Mouse (Mus musculus) MN1 (cell line): ENCODE measurements around the gene Smarca2.
"Not testable (repeated sequence)": the region's sequence is repeated elsewhere in the genome, so short reads cannot be mapped to it uniquely, and the experiment has no call there.

Experiments used
- DNase-seq: peaks from one replicate; pipeline ENCODE4 v3.0.0-alpha.2; 2016; ENCODE audit warnings: low spot score

The Smarca2 gene

DNA sequence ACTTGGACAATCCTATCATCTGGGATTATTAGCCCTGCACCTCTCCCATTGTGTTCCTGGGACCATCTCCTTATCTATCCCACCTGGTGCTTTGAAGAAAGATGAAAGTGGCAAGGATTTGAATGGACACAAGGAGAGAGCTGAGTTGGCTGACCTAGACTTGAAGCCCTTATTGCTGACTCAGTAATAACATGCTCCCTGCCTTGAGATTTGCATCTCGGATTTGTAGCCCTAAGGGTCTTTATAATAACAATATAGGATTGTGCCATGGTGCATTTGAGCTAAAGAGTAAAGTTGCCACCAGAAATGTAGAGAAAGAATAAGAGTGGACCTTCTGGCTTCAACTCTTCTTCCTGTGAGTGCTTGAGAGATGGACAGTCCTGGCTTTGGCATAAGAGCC lies 11.4 kb downstream of the Smarca2 start:
- no peak for DNase-seq

DNA sequence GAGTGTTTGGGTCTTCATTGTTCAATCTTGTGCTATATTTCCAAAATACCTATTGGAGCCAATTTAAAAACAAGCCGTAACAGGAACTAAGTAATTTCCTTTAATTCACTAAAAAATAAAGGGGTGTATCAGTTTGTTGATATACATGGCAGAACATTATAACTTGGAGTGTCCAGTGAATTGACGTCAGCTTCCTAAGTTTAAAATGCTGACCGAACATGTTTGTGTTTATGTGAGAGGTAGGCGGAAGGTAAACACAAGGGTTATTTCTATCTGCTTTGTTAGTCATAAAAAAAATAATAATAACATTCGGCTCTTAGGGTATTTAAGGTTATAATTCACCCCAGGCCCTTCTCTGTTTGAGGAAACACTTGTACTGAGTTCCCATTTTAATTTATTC lies 12.4 kb downstream of the Smarca2 start:
- DNase-seq = no peak

DNA sequence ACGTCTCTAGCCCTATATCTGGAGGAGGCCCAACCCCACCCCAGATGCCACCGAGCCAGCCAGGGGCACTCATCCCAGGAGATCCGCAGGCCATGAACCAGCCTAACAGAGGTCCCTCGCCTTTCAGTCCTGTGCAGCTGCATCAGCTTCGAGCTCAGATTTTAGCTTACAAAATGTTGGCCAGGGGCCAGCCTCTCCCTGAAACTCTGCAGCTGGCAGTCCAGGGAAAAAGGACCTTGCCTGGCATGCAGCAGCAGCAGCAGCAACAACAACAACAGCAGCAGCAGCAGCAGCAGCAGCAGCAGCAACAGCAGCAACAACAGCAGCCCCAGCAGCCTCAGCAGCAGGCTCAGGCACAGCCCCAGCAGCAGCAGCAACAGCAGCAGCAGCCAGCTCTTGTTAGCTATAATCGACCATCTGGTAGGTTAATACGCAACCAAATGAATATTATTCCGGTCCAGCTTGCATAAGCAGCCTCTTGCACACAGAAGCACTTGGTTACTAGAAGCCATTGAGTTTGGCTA lies 25.9 kb downstream of the Smarca2 start:
- DNase-seq = no peak

DNA sequence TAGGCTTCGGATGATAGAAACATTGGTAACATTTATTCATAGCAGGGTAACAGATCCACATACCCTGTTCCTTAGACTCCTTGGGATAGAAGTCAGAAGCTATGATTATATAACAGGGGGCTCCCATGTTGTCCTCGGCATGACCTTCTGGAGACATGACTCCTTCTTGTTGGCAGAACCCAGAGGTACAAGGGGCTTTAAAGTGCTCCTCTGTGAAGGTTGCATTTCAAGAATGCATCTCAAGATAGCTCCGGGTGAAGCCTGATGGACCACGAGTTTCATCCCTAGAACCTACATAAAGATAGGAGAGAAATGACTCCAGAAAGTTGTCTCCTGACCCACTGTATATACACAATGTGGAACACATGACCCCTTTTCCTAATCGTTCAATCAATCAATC lies 27.4 kb downstream of the Smarca2 start:
- DNase-seq = no peak

DNA sequence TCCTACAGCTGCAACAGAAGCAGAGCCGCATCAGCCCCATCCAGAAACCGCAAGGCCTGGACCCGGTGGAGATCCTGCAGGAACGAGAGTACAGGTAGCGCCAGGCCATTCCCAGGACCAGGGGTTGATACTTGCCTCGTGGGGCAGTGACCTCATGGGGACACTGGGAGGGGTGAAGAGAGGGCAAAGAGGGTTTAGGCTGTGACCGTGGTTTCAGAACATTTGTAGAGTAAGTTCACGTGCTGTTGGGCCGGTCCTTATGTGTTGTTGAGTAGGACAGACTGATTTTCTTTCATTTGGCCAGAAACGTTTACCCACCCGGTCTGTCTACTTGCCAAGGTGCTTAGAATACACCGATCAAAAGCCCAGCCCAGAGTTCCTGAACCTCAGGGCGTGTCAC lies 35.7 kb downstream of the Smarca2 start:
- DNase-seq = no peak

DNA sequence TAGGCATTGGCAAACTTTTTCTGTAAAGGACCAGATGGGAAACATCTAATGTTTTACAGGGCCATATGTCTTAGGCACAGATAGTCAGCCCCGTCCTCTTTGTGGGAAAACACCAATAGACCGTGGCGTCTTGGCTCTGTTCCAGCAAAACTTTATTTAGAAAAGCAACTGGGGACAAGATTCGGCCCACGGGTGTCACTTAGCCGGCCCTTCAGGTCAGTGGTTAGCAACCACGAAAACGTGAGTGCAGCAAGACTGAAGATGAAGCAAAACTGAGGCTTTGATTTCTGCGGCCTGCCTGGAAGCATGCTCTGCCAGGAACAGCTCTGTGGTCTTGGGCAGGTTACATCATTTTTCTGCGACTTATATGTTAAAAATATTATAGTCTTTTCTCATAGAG lies 36.4 kb downstream of the Smarca2 start:
- DNase-seq = no peak

DNA sequence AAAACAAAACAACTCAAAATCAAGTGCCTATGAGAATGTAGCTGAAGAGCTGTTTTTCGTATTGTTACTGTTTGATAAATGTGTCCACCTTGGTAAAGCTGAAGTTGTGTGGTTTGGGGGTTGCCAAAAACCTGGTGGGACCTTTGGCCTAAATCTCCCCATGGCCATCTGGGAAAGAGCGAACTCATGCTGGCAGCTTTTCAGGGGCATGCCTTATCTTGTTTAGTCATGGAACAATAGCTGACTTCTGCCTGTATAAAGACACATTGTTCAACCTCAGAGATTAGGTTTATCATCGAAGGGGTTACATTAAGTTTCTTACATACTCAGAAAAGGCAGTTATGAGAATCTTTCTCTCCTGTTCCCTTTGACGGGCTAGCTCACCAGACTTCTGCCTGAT lies 38.2 kb downstream of the Smarca2 start:
- no peak for DNase-seq

DNA sequence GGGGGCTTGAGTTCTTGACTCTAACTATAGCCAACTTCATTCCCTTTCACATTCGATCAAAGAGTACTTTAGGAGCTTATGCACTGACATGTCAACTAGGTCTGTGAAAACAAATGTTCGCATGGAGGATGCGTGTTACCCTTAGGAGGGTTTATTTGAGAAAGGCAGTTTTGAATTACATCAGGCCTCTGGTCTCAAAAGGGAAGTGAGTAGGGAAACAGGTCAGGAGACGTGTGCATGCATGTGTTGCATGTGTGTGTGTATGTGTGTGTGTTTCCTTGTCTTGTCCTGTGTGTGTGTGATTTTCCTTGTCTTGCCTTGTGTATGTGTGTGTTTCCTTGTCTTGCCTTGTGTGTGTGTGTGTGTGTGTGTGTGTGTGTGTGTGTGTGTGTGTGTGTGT lies 39.1 kb downstream of the Smarca2 start:
- no peak for DNase-seq

DNA sequence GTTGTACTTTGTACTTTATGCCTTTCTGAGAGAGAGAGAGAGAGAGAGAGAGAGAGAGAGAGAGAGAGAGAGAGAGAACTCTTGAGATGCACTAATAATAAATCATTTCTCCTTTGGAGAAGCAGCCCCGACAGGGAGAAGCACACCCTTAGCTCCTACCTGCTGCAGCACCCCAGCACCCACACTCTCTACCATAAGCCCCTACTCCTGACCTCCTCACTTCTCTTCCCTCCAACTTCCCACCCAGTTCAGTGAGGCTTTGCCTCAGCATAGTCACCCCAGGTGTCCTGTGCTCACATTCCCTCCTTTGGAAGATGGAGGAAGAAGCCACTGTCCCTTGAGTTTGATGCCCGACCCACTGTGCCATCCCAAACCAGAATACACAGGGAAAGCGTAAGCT lies 40.2 kb downstream of the Smarca2 start:
- DNase-seq = no peak

DNA sequence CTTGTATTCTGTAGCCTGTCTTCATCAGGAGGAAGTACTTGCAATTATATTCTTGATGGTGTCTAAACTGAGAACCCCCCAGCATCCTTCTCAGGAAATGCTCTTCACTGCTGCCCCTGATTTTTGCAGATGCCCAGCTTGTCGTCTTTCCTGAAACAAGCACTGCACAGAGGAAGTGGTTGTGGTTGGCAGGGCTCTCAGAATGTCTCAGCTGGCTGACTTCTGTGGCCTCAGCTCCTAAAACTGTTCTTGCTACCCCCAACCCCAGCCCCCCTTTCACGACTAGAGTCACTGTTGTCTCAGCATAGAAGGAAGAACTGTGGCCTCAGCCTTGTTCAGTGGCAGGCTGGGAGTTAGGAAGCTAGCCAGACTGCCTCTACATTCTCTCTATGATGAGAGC lies 41.3 kb downstream of the Smarca2 start:
- no peak for DNase-seq

DNA sequence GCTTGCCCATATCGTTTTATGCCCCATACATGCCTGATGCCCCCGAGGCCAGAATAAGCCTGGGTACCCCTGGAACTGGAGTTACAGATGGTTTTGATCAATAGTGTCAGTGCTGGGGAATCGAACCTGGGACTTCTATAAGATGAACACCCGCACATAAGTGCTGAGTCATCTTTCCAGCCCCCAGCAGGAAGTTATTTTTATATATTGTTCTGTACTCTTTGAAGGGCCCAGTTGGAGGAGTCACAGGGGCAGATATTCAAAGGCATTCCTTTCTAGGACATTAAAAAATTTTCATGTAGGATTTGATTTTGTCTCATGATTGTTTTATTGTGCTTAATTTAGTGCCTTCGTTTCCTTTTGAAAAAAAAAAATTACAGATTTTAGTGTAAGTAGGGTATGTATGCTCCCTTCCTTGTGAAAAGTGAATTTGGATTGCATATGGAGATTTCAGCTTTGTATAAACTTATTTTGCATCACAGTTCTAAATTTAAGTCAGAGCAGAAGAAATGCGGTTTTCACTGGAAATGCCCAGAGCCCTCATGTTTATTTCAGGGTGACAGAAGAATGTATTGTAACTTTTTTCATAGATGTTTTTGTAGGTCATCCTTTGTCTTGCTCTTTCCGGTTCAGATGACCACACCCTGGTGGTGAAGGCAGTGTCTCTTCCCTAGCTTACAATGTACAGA lies 45.9 kb downstream of the Smarca2 start:
- no peak for DNase-seq

DNA sequence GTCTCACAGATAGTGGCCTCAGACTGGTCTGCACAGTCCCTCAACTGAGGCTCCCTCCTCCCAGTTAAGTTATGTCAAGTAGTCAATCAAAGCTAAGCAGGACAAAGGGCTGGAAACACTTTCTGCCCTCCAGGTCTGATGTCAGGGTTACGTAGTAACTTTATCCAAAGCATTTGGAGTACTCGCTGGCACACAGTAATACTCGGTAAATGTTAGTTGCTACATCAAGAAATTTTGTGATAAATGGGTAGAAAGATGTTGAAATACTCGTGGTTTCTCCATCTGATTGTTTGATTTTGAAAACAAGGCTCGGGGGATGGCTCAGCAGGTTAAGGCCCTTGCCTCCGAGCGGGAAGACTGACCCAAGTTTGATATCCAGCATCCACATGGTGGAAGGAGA lies 53.5 kb downstream of the Smarca2 start:
- DNase-seq = no peak

DNA sequence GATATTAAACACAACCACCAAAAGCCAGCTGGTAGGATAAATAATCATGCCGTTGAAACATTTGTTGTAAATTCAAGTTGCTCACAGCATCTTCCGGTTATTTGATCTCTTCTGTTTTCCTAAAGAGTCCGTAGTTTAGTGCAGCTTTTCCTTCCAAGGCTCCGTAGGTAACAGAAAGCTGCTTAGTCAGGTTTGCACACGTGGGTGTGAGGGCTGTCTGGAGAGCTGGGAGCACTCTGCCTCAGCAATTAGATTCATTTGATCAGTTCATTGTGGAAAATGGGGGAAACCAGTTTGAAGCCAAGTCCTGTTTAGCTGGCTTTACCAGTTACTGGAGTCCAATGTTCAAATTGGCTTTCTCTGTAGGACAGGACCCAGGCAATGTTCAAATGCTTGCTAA lies 55.1 kb downstream of the Smarca2 start:
- no peak for DNase-seq

DNA sequence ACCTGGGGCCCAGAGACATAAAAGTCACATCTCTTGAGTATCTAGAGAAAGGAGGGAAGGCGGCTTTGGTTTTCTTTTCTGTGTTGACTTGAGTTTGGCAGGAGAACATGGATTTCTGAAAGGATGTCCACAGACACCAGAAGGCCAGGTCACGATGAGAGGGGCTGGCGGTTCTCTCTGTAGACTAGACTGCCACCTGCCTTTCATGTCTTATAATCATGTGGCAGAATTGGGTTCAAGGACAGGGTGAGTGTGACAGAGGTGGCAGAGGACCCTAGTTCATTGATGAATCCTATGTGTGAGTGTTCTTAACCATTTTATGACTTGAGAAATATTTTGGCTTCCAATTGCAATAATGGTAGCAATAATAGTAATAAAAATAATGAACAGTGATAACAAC lies 56.3 kb downstream of the Smarca2 start:
- DNase-seq = no peak

DNA sequence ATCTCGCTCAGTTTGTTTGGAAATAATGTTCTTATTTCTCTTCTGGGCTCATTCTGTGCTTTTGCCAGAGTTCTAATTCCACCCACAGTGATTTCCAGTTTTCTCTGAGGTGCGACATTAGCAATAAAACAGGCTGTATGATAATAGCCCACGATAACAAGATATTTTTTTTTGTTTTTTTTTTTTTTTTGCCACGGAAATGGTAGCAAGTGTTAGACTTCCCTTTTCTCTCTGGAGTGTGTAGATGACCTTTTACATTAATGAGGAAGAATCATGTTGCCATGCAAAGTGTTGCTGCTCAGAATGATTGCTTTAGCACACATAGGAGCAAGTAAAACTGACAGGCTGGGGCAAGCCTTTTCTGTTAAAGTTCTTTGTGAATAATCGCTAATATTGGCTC lies 61.5 kb downstream of the Smarca2 start:
- no peak for DNase-seq

DNA sequence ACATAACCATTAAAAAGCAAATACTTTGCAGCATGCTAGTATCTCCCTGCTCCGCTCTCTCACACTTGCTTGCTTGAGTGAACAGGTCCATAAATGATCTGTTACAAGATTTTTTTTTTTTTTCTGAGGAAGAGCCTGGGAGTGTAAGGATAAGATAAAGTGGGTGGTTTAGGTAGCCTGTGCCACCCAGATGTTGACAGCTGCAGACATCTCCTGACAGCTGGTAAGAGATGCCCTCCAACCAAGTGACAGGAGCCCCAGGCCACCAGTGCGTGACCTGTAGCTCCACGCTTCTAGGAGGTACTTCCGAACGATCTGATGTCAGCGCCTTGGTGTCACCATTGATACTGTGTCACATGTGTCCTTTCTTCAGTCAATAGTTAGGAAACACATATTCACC lies 65.2 kb downstream of the Smarca2 start:
- no peak for DNase-seq

DNA sequence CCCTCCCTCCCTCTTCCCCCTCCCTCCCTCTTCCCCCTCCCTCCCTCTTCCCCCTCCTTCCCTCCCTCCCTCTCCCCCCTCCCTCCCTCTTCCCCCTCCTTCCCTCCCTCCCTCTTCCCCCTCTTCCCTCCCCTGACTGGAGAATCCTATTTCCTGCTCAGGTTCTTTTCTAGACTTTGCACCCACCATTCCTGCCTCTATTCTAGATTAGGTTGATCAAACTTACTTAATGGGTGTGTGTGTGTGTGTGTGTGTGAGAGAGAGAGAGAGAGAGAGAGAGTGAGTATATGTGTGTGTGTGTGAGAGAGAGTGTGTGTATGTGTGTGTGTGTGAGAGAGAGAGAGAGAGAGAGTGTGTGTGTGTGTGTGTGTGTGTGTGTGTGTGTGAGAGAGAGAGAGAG lies 66.6 kb downstream of the Smarca2 start:
- not testable (repeated sequence) for DNase-seq

DNA sequence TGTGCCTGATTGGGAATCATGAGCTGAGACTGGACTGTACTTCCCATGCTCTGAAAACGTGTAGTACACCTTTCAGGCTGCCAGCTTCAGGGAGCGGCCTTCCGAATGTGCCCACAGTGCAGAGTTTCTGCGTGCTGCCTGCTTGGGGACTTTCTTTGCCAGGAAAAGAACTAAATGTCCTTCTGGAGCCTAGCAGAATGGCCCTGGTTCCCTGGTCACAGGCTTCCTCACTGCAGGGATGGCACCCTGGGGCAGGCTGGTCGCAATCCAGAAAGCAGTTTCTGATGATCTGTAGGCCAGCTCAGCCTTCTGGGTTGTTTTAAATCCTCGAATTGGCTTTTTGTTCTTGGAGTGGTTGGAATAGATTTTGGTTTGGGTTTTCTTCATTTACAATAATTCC lies 71.1 kb downstream of the Smarca2 start:
- DNase-seq = no peak

DNA sequence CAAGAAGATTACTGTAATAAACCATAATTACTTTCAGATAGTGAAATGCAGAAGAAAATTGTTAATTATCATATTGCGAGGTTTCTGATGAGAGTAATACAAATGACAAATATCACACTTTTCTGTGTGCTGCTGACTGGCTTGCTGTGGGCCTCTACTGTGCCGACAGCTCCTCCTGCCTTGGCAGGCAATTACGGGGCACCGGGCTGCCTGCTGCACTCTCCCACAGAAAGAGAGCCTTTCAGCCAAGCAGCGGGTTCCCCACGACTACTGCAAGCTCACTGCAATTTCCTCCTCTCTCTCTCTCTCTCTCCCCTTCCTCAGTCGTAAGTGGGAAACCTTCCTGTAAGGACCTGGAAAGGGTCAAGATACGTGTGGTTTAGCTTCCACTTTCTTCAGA lies 73.7 kb downstream of the Smarca2 start:
- no peak for DNase-seq

DNA sequence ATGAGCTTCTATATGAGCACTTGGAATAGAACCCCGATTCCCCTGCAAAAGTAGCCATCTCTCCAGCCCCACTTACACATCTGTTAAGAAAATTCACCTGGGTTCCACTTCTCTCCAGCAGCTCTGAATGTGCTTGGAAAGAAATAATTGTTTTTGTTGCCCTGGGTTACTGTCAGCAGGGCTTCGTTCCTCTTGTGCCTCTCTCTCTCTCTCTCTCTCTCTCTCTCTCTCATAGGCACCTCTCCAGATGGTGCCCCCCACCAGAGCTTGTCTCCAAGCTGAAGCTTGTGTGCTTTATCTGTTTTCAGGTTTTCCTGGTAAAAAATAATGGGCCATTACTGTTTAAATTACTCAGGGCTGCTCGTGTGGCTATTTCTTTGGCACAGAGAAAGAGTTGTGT lies 74.8 kb downstream of the Smarca2 start:
- DNase-seq = no peak

DNA sequence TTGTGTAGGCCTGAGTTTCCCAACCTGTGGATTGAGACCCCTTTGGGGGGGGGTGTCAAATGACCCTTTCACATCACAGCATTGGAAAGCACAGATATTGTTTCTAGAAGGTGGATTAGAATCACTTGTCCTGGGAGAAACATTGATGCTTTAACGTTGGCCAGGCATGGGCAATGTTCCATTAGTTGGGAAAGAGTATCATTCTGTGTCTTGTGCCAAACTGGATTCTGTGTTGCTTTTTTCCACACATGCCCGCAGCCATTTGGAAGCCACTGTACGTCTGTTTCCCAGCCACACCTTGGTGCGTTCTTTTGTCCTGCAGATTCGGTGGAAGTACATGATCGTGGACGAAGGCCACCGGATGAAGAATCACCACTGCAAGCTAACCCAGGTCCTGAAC lies 76.7 kb downstream of the Smarca2 start:
- no peak for DNase-seq

DNA sequence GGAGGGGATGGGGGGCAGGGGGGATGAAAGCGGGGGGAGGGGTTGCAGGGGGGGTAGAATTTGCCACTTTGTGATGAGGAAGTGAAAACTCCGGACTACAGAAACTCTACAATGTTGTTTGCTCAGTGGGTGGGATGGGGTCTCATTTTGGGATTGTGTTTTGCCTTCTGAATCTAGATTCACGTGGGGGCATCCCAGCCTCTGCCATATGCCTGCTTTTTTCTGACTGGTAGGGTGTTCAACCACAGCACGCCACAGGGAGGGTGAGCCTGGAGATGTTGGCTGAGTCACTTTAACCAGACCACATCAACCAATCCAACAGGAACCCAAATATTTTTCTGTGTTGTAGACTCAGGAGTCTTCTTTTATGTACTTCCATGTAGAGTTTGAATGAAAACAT lies 77.3 kb downstream of the Smarca2 start:
- DNase-seq = no peak

DNA sequence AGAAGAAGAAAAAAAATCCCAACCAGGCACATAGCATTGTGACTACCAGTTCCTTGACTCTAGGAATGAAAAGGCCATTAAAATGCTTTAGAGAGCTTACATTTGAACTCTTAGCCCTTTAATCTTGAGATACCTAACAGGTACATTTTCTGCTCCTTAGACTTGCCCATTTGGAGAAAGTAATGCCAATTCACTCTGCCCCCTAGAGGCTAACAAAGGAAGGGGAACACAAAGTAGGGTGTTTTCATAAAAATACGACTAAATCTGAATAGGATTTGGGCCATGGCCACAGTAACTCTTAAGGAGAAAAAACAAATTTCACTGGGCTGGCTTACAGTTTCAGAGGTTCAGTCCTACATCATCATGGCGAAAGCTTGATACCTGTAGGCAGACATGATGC lies 77.9 kb downstream of the Smarca2 start:
- DNase-seq = no peak

DNA sequence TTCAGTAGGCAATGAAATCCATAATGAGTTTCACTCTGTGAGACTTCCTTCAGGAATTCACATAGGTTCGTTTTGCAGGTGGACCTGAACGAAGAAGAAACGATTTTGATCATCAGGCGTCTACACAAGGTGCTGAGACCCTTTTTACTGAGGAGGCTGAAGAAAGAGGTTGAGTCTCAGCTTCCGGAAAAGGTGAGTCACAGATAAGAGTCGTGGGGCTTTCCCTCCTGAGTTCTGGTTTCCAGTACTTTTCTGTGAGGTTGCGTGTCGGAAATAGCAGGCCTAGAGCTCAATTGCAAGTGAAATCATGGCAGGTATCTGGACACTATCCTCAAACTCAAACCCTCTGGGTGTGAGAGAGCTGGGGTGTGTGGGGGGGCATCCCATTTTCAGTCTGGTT lies 78.9 kb downstream of the Smarca2 start:
- DNase-seq = no peak

DNA sequence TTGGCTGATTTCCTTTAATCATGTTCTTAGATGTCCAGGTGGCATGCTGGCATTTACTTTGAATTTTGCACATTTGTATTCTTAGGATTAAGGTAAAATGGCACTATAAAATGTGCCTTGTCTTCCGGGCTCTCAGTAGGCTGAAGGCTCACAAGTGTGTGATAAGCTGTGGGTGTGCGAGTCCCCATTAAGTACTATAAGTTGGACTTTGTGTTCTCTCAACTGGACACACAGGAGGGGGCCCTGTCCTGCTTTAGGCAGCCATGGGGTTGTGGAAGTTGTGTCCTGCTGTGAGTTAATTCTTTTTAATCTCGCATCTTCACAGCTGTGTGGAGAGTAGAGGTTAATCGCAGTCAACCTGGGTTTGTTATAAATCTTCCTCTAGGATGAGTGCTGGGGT lies 85.7 kb downstream of the Smarca2 start:
- no peak for DNase-seq
